Mouse (Mus musculus): ENCODE measurements at regions not wholly inside any gene's neighbourhood (a gene's known extent, or its start where the extent isn't known, plus 50 kb on each side); places are given as distances from the start of the nearest gene placed in this dataset.
A peak's percentile ranks its signal among the peaks of the same experiment; 100 is the strongest.
"Not testable (repeated sequence)": the region's sequence is repeated elsewhere in the genome, so short reads cannot be mapped to it uniquely, and the experiment has no call there.

DNA sequence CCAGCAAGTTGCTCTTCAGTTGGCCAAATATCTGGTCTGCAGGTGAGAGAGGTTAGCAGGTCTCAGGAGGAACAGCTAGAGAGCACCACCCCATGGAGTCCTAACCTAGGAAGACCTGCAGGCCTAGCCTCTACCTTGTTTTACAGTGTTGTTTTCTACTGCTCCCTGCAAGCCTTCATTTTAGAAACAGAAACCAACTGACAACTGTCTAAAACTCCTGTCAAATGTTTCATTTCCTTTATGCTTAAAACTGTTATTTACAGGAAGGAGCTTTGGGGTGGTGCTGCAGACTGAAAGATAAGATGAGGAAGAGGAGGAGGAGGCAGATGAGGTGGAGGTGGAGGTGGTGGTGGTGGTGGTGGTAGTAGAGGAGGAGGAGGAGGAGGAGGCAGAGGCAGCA, 96.6 kb upstream of the Selenop start:
- DNase-seq (ENCODE audit: low read depth, low spot score) = no peak

GRCm38 (mm10) chr15:3174072-3174471, 94.3 kb upstream of the Selenop start:
- DNase-seq (ENCODE audit: low read depth, low spot score) = peak; percentile 18
- WGBS = 2% methylated on average over 2 of the region's 2 CpGs

GRCm38 (mm10) chr15:3174848-3175247, 93.5 kb upstream of the Selenop start:
- peak; percentile 37 for DNase-seq (ENCODE audit: low read depth, low spot score)
- 40% methylated on average over 2 of the region's 2 CpGs for WGBS

GRCm38 (mm10) chr15:3201912-3202653, 66.3 kb upstream of the Selenop start:
- 90% methylated on average over 2 of the region's 2 CpGs for WGBS
- peak; percentile 36 for DNase-seq (ENCODE audit: low read depth, low spot score)

- WGBS = 64% methylated on average over 6 of the region's 6 CpGs
- DNase-seq (ENCODE audit: low read depth, low spot score) = no peak
These were observed 62.8 kb upstream of the Selenop start for GRCm38 (mm10) chr15:3205522-3205921.

DNA sequence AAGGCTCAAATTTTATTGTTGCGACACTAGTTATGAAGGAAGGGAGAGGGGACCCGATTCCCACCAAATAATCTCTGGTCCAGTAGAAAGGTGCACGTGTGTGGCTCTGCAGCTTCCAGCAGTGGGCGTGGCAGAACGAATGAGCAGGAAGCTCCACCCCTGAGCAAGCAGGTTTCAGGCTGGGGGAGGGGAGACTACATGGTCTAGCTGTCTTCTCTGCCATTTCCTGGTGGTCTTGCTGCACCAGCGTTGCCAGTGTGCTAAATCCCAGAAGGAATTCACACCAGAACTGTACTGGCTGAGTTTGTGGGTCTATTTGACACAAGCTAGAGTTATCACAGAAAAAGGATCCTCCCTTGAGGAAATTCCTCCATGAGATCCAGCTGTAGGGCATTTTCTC, 62.3 kb upstream of the Selenop start:
- DNase-seq (ENCODE audit: low read depth, low spot score) = not testable (repeated sequence)
- 47% methylated on average over 6 of the region's 6 CpGs for WGBS

GRCm38 (mm10) chr15:3213721-3214120, 54.6 kb upstream of the Selenop start:
- DNase-seq (ENCODE audit: low read depth, low spot score) = no peak

DNA sequence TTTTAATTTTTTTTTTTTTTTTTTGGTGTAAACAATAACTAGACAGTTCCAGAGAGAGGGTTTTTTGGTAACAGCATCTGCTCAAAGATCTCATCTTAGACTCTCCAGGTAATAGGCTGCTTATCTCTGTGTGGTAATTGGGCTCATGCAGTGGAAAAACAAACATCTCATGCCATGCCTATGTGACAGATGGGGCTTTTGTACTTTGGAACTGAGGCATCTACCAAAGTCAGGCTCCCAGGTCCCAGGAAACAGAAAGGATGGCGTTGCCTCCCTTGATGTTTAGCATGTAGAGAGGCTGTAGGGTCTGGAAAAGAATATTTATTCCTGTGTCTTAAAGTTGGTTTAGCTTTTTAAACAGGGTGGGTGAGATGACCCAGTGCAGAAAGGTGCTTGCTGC, 53.1 kb upstream of the Selenop start:
- 16% methylated on average over 1 of the region's 1 CpGs for WGBS
- no peak for DNase-seq (ENCODE audit: low read depth, low spot score)

More at GRCm38 (mm10) chr15:3213721-3214120, 54.6 kb upstream of the Selenop start:
- WGBS = 3% methylated on average over 4 of the region's 4 CpGs

All from large intestine, adult 2 months (tissue).